Mouse (Mus musculus) megakaryocyte, embryonic 14.5 days (primary cell): ENCODE results near the gene Rrp1. TPM values are rescaled to one million over a fixed set of nuclear protein-coding genes. Genes with fewer than 3 reads are reported as not detected.
A peak's percentile ranks its signal among the peaks of the same experiment; 100 is the strongest.

Experiments used
- H3K27me3 ChIP-seq: replicated peaks from 2 replicates; pipeline ENCODE3; 2012; ENCODE audit warnings: inconsistent platforms
- H3K36me3 ChIP-seq: replicated peaks from 2 replicates; pipeline ENCODE3; 2012; ENCODE audit warnings: low read length, inconsistent platforms, mixed read lengths
- H3K4me1 ChIP-seq: 2 replicates; pipeline ENCODE4 v1.6.1; 2012; ENCODE audit warnings: inconsistent platforms
- H3K4me3 ChIP-seq: replicated peaks from 2 replicates; pipeline ENCODE3; 2012; ENCODE audit warnings: moderate library complexity, mild to moderate bottlenecking, inconsistent platforms
- H3K9me3 ChIP-seq: 2 replicates; pipeline ENCODE4 v1.6.1; 2012; ENCODE audit warnings: inconsistent platforms
- FLI1 ChIP-seq: IDR thresholded peaks from 2 replicates; pipeline ENCODE4 v1.6.1; 2012; ENCODE audit warnings: low read length, inconsistent platforms, mixed read lengths
- GATA1 ChIP-seq: IDR thresholded peaks from 3 replicates; pipeline ENCODE4 v1.6.1; 2012; ENCODE audit warnings: mixed read lengths, low read length, inconsistent platforms, borderline replicate concordance
- polyA plus RNA-seq: library from polyadenylated mRNA; stranded (reverse); fragments of >175 nt; gene quantifications from 2 replicates; pipeline ENCODE4 v1.2.3, GENCODE M21; 2012; ENCODE audit warnings: low replicate concordance; ENCODE audit not compliant: insufficient read depth

Gene Rrp1
- polyA plus RNA-seq, 1 experiment: 210 TPM

GRCm38 (mm10) chr10:78407132-78407531, 5.7 kb downstream of the Rrp1 start:
- no peaks in the 10 kb centered on the region for H3K27me3 ChIP-seq
- H3K4me1 ChIP-seq: peaks cover 57% of the 10 kb centered on the region
- no peak for TF ChIP-seq FLI1
- no peak for TF ChIP-seq GATA1
- no peak overlapping the region for H3K4me3 ChIP-seq
- H3K9me3 ChIP-seq: no peaks in the 10 kb centered on the region
- H3K36me3 ChIP-seq: peaks cover 90% of the 10 kb centered on the region

DNA sequence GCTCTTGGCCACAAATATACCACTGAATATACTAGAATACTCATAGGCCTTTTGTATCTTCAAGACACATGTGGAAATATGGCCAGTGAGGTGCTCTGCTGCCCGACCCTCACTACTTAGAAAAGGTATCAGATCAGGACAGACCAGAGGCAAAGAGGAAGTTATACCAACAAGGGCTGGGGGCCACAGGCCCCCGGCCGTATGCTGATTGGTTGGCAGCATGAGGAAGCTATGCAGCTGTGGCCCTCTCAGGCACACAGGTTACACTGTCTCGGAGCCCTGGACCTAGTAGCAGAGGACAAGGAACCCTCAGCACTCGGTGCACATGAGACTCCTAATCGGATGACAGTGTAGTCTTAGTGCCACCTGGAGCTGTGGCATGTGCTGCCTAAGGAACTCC, 6.7 kb downstream of the Rrp1 start:
- no peak overlapping the region for H3K4me3 ChIP-seq
- TF ChIP-seq FLI1 (no peak), GATA1 (no peak)
- peaks cover 56% of the 10 kb centered on the region for H3K4me1 ChIP-seq
- H3K27me3 ChIP-seq: no peaks in the 10 kb centered on the region
- H3K9me3 ChIP-seq: no peaks in the 10 kb centered on the region
- peaks cover 97% of the 10 kb centered on the region for H3K36me3 ChIP-seq

GRCm38 (mm10) chr10:78402301-78402922, 10.4 kb downstream of the Rrp1 start:
- H3K9me3 ChIP-seq: peaks cover 4% of the 10 kb centered on the region; the same call in 1 of the 2 replicates
- H3K27me3 ChIP-seq: peaks cover 2% of the 10 kb centered on the region
- no peak for TF ChIP-seq FLI1
- TF ChIP-seq GATA1: no peak
- H3K4me3 ChIP-seq: no peak overlapping the region
- H3K4me1 ChIP-seq: peaks cover 51% of the 10 kb centered on the region
- H3K36me3 ChIP-seq: peaks cover 93% of the 10 kb centered on the region

- Histone ChIP-seq H3K4me3 (no peak overlapping the region), H3K4me1 (peaks cover 49% of the 10 kb centered on the region), H3K9me3 (peaks cover 5% of the 10 kb centered on the region; the same call in 1 of the 2 replicates), H3K36me3 (peaks cover 81% of the 10 kb centered on the region), H3K27me3 (peaks cover 2% of the 10 kb centered on the region)
- TF ChIP-seq GATA1 (no peak), FLI1 (no peak)
Measured at GRCm38 (mm10) chr10:78401127-78401526, 11.7 kb downstream of the Rrp1 start.

DNA sequence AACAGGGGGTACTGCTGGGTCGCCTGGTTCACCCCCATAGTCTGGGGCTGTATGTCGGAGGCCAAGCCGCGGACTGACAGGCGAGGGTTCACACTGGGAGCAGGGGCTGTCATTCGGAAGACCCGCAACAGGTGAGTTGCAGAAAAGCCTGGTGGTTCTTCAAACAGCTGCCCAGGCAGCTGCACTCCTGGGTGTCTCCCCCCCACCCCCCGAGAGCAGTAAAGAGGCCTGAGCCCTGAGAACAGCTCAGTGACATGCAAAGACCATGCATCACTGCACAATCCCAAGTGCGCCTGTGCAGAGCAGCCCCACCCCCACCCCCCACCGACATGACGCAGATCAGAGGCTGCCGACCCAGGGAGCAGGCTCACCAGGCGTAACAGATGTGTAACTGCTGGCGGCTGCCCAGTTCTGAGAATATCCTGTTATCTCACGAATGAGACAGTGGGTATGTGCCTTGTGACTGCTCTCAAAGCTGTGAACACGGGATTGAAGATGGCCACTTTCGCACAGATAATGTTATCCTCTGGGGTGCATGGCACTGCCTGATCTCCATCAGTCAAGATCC, 13.7 kb downstream of the Rrp1 start:
- H3K9me3 ChIP-seq: peaks cover 5% of the 10 kb centered on the region; the same call in 1 of the 2 replicates
- H3K4me3 ChIP-seq: no peak overlapping the region
- peaks cover 2% of the 10 kb centered on the region for H3K27me3 ChIP-seq
- peaks cover 47% of the 10 kb centered on the region for H3K4me1 ChIP-seq
- TF ChIP-seq GATA1 (no peak), FLI1 (no peak)
- H3K36me3 ChIP-seq: peaks cover 62% of the 10 kb centered on the region

DNA sequence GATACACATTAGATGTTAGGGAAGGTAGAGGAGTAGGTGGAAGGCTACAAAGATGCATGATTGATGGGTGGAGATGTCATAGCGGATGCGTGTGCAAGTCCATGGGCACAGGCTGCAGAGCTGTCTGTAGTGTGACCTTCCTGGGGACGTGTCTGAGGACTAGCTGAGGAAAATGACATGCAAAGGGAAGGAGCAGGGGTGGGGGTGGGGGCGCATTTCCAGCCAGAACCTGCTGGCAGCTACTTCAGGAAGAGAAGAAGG, 16.3 kb downstream of the Rrp1 start:
- peaks cover 5% of the 10 kb centered on the region; the same call in 1 of the 2 replicates for H3K9me3 ChIP-seq
- no peak for TF ChIP-seq FLI1
- no peak for TF ChIP-seq GATA1
- peak overlapping the region; percentile 15 for H3K4me3 ChIP-seq
- H3K4me1 ChIP-seq: peaks cover 47% of the 10 kb centered on the region
- peaks cover 36% of the 10 kb centered on the region for H3K36me3 ChIP-seq
- H3K27me3 ChIP-seq: peaks cover 2% of the 10 kb centered on the region

DNA sequence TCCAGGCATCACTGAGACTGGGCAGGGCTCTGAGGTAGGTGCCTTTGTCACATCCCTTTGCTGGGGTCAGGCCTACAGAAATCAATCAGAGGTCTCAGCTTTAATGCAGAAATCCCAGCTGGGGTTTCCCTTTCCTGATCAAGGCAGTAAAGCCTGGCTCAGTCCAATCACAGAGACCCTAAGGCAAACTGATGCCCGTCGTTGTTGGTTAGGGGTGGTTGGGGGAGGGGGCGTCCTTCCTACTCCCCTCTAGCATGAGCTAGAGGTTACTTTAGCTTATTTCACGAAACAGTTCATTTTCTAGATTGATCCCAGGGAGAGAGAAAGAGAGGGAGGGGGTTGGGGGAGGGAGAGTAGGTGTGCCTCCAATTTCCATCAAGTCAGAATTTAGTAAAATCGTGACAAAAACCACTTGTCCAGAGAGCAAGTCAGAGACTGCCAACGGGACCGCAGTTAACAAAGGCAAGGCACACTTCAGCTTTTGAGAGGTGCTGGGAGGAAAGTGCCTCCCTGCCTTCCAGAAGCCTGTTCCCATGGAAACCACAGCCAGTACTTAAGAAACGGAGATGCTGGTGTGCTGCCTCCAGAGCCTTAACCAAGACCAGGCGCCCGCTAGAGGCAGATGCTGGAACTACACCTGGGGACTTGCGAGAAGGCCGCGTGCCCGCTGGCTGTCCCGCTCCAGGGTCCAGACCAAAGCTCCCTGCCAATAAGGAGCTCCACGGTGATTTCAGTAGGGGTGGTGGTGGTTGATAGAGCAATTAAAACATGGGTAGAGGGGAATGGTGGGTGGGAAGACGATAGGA, 16.8 kb downstream of the Rrp1 start:
- H3K9me3 ChIP-seq: peaks cover 5% of the 10 kb centered on the region; the same call in 1 of the 2 replicates
- peak overlapping the region; percentile 15 for H3K4me3 ChIP-seq
- TF ChIP-seq GATA1 (no peak), FLI1 (no peak)
- H3K36me3 ChIP-seq: peaks cover 31% of the 10 kb centered on the region
- peaks cover 47% of the 10 kb centered on the region for H3K4me1 ChIP-seq
- H3K27me3 ChIP-seq: peaks cover 2% of the 10 kb centered on the region

GRCm38 (mm10) chr10:78395377-78395776, 17.5 kb downstream of the Rrp1 start:
- Histone ChIP-seq H3K4me3 (no peak overlapping the region), H3K27me3 (peaks cover 2% of the 10 kb centered on the region), H3K36me3 (peaks cover 26% of the 10 kb centered on the region), H3K4me1 (peaks cover 47% of the 10 kb centered on the region), H3K9me3 (peaks cover 5% of the 10 kb centered on the region; the same call in 1 of the 2 replicates)
- no peak for TF ChIP-seq GATA1
- TF ChIP-seq FLI1: no peak

DNA sequence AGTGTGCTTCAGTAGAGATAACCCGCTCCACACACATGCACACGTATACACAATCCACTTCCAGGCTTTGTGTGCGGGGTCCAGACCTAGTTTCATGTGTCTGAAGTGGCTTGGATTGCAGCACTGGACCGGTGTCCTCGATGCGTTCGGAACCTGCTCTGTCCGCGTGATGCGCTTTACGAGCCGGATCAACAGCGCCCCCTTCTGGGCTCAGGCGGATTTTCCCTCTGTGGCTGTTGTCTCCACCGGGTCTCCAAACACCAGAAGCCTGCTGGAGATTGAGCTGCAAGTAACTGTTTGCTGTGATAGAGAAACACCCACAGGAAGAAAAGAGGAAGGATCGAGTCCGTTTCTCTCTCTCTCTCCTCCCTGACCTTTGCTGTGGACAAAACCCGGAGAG, 20.8 kb downstream of the Rrp1 start:
- Histone ChIP-seq H3K4me1 (peaks cover 71% of the 10 kb centered on the region), H3K9me3 (no peaks in the 10 kb centered on the region), H3K36me3 (peaks cover 2% of the 10 kb centered on the region), H3K27me3 (peaks cover 2% of the 10 kb centered on the region), H3K4me3 (peak overlapping the region; percentile 86)
- TF ChIP-seq FLI1 (no peak), GATA1 (no peak)

- peaks cover 72% of the 10 kb centered on the region for H3K4me1 ChIP-seq
- peaks cover 2% of the 10 kb centered on the region for H3K27me3 ChIP-seq
- peaks cover 2% of the 10 kb centered on the region for H3K36me3 ChIP-seq
- TF ChIP-seq GATA1: no peak
- H3K4me3 ChIP-seq: no peak overlapping the region
- no peaks in the 10 kb centered on the region for H3K9me3 ChIP-seq
Measured at GRCm38 (mm10) chr10:78390982-78391470, 21.8 kb downstream of the Rrp1 start.
